Mouse (Mus musculus) spleen, postnatal 10 days (tissue): ENCODE data around the gene Bag6.
A peak's percentile ranks its signal among the peaks of the same experiment; 100 is the strongest.

Source experiments
- DNase-seq, 2 experiments: peaks; one replicate each; pipeline ENCODE4 v3.0.0; 2021 to 2022; ENCODE audit warnings: low spot score in 2 of 2

Bag6 gene

DNA sequence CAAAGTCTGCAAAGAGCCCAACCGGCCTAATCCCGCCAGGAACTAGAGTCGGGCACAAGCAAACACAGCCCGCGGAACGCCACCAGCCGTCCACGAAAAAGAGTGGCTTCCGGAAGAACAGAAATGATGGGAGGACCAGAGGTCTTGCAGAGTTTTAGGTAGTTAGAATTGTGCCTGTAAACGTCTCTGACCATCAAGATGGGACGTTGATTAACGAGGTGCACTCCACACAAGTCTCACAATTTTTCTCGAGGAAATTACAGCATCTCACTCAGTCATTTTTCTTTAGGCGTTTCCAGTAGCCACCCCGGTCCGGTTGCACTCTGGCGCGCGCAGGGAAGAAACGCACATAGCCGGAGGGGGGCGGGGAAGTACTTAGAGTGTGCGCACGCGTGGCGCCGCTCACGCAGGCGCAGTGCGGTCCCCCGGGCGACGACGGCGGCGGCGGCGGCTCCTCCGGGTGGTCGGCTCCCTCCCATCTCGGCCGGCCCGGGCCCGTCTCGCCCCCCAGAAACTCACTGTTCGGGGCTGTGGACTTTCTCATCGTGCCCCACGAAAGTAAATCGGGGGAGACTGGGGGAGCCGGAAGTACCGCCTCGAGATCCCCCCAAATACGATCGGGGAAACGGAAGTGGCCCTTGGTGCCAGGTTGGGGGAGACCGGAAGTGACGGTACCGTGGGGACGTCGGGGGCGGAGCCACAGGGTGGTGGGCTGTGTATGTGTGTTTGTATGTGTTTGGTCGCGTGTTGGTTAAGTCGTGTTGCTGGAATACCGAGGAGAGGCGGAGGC is at the start of gene Bag6:
Gene Bag6 (plus strand): TSS at position 378 of the 790 bp plus-strand sequence.
- DNase-seq = peak; percentile 95 to 96

DNA sequence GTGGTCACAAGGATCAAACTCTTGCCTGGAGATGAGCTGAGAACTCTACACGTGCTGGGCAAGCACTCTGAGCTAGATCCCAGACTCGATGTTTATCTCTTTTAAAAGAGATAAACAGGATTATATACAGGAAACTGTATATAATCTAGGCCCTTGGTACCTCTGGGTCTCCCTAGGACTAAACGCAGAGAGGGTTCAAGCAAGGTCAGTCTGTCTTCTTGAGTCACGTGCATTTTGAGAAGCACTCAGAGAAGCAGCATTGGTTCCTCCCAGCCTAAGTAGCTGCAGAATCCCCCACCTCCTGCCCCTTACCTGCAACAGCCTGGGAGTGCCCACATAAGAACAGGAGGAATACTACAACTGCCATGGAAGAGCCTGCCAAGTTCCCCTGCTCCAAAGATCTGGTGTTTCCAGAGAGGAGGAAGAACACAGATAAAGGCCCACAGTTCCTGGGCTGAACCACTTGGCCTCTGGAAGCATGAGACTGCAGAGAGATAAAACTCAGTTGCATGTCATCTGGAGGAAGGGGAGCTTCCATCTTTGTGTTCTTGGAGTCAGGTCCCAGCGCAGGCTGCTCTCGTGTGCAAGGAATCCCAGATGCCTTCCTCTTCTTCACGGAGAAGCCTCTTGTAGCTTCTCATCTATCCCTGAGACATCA is 49.6 kb upstream of the Bag6 start, which contains the start of gene Ly6g6f:
Gene Ly6g6f (minus strand): TSS at position 403 of the 658 bp plus-strand sequence.
- no peak for DNase-seq

DNA sequence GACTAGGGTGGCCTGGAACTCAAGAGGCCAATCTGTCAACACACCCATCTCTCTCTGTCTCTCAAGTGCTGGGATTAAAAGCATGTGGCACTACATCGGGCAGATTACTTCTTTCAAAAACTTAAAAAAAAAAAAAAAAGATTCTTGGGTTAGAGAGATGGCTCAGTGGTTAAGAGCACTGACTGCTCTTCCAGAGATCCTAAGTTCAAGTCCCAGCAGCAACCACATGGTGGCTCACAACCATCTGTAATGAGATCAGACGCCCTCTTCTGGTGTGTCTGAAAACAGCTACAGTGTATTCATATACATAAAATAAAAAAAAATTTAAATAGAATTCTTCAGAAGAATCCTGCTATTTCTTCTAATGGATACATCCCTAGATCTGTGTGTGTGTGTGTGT is 46.8 kb upstream of the Bag6 start:
- DNase-seq = no peak

DNA sequence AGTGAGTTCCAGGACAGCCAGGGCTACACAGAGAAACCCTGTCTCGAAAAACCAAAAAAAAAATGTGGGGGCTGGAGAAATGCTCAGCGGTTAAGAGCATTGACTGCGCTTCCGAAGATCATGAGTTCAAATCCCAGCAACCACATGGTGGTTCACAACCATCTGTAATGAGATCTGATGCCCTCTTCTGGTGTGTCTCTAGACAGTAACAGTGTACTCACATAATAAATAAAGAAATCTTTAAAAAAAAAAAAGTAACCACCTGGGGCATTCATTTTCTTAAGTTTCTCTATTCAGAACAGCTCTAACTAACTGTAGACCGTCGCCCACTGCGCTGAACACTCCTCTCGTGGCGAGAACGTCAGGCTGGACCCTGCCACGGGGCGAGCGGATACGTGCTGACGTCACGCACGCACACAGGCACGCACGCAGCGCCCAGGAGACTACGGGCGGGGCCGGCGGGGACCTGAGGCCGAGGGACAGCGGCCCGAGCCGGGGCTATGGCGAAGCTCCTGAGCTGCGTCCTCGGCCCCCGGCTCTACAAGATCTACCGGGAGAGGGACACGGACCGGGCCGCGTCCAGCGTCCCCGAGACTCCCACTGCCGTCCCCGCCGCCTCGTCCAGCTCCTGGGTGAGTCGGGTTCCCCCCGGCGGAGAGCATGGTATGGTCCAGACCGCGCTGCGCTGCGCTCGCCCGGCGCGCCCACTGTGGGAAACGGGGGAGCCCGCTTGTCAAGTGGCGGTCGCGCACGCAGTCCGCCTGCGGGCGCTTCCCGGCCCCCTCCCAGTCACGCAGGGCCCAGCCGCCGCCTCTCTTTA is 45.9 kb upstream of the Bag6 start, which contains the start of gene Abhd16a:
Gene Abhd16a (plus strand): TSS at position 439 of the 820 bp plus-strand sequence.
- DNase-seq = peak; percentile 95 to 98

DNA sequence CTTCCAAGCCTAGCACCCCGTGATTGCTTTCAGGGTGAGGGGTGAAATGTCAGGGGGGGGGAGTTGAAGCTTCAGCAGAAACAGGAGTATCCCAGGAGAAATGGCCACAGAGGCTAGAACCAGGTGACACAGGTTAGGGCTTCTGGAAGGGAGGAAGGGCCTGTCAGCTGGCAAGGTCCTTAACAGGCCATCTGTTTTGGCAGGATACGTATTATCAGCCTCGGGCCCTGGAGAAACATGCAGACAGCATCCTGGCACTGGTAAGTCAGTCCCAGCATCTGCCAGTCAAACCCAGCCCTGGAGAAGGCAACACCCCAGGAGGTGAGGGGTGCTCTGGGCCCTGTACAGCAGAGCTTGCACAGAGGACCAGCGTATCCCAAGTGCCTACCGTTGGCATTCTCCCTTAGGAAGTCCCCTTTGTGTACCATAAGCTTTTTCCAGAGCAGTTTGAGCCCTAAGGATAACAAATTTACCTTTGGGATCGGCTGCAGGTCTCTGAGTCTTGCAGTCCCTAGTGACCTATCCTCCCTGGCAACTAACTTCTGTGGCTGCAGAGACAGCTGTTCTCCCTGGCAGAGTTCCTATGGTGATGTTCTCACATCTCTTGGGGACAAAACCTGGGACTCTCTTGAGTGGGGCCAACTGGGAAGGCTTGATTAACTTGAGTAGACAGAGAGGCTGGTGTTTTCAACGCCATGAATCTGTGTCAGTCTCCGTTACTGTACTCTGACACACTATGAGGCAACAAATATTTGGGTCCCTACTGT is 44.6 kb upstream of the Bag6 start:
- DNase-seq = peak; percentile 56 to 72

DNA sequence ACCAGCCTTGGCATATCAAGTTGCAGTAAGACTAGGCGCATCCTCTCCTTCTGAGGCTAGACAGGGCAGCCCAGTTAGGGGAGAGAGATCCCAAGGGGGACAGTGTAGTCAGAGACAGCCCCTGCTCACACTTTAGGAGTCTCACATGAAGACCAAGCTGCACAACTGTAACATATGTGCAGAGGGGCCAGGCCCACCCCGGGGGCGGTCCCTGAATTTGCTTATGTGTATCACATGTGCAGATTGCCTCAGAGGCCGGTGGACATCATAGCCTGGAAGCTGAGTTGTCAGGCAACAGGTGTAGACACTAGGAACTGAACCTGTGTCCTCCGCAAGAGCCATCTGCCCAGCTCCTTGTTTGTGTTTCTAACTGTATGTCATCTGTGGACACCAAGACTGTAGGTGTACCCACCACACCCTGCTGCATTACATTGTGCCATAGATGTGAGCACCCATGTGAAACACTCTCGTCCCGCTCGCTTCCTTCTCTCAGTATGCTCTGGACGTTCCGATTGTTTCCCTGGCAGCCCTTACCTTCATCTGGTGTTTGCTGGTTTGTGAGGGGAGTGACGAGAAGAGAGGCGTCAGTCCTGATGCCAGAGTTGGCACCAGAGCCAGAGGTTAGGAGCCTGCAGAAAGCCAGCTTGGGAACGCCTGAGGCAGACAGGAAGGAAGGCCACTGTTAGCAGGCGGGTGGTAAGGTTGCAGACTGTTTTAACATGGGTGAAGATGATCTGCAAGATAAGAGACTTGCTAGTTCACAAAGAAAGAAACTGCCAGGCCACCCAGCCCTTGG is 42.4 kb upstream of the Bag6 start:
- no peak for DNase-seq

DNA sequence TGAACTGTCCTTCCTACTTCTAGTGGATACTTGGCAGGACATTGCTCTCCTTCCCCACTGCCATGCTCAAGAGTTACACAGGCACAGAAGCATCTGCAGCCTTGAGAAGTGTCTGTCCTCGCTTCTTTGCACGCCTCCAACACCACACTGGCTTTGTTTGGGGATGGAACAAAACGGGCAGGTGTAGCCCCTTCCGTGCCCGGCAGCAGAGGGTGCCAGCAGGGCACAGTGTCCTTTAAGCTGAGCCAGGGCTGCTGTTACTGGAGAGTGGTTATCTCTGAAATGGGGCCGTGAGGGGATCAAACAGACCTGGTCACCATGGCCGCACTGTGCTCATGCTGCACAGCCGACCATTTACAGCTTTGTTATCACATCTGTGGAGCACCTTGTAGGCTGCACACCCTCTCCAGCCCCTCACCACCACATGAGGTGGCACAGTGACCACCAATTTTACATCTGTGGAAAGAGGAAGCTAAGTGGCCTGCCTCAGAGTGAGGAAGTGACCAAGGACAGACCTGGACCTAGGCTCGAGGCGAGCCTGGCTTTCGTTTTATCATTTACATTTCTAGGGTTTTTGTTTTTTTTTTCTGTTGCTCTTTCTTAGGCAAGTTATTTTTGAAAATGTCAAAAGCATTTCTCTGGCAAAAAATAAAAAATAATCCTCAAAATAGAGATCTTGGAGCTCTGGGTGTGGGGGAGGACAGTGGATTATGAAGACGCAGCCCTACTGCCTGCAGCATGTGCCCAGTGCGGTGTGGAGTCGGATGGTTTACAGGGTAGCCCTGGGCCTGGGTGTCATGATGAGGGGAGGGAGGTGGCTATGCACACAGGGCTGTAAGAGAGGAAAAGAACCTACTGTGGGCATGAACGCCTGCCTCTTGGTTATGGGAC is 40.3 kb upstream of the Bag6 start:
- no peak for DNase-seq

DNA sequence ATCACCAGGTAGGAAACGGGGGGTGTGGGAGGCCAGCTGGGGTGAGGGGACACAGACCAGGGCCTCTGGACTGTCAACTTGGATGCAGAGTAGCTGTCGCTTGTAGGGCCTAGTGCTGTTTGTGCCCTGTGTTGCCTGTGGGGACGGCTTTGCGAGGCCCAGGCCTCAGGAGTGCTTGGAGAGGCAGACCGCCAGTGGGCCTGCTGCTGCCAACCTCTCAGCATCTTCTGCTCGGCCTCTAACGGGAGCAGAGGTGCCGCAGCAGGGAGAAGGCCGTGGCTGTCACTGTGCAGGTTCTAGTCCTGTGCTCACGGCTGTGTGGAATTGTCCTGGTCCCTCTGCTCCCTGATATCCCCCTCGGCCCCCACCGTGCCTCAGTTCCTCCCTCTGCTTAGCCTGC is 38.4 kb upstream of the Bag6 start:
- no peak for DNase-seq

DNA sequence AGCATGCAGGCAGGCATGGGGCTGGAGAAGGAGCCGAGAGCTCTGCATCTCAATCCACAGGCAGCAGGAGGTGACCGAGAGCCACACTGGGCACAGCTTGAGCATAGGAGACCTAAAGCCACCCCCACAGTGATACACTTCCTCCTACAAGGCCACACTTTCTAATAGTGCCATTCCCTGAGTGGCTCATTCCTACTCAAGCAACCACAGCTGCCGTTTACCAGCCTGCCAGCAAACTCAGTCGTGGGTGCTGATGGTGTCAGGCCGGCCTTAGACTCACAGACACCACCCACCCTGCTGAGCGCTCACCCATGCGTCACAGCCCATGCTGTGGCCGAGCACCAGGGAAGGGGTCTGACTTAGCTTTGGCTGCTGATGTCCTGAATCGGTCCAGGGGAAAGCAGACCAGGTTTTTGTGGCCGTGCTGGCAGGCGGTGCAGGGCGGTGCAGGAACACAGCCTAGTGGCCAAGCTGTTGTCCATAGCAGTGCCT is 37.8 kb upstream of the Bag6 start:
- DNase-seq = peak in 1 of 2 experiments; percentile 72

DNA sequence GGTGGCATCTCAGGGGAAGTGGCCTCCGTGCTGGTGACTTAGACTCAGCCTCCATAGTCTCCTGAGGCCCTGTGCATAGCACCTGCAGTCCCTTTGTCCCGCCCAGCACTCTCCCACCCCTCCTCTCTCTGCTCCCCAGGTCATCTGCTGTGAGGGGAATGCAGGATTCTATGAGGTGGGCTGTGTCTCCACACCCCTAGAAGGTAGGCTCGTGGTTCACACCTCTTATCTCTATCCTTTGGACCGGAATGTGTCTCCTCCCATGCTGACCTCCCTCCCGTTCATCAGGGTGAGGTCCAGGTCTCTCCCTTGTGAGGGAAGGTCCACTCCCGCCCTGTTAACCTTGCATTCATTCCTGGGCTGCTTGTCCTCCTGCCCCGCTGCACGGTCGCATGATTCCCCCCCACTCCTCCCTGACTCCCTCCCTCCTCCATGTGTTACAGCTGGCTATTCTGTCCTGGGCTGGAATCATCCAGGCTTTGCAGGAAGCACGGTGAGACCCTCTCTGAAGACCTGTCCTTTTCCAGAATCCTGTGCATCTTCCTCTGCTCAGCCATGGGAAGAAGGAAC is 34.7 kb upstream of the Bag6 start:
- no peak for DNase-seq

DNA sequence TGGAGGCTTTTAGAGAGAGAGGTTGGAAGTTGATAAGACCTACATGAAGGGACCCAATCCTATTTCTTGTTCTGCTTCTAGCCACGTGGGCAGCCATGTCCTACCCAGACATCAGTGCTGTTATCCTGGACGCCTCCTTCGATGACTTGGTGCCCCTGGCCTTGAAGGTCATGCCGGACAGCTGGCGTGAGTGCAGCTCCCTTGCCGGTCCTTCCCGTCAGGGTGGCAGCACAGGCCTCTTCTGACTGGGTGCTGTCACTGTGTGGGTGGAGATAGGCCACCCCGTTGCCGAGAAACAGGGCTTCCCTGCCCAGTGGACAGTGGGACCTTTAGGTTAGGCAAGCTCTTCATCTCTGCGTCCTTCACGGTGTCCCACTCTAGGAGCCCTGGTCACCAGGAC is 33.8 kb upstream of the Bag6 start:
- no peak for DNase-seq

DNA sequence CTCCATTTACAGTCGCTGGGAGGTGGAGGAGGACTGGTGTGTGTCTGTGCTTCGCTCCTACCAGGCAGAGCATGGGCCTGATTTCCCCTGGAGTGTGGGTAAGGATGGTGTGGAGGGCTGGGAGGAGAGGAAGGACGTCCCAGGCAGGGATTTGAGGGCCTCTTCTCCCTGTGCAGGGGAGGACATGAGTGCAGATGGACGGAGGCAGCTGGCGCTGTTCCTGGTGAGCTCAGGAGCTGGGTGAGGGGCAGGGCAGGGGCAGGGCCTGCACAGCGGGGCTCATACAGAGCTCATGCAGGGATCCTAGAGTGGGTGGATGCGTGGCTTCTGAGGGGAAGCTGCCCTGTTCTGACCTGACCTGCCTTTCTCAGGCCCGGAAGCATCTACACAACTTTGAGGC is 32.7 kb upstream of the Bag6 start:
- no peak for DNase-seq

DNA sequence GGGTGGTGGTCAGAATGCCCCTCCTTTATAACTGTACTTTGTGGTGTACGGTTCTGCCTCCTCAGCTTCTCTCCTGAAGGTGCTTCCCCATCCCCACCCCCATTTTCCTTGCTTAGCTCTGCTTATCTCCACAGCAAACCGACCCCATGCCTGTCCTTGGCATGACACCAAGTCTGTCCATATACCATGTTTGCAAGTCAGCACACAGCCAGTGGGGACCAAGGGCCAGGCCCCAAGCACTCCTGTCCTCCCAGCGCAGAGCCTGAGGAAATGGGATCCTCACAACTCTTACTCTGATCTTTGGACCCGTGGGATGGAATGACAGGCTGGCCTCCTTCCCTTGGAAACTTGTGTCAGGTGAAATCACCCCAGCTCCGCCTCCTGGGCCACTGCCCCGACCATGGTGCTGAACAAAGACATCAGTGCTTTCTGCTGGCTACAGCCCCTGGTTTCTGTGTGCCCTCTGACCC is 31.7 kb upstream of the Bag6 start:
- DNase-seq = peak; percentile 50 to 52

DNA sequence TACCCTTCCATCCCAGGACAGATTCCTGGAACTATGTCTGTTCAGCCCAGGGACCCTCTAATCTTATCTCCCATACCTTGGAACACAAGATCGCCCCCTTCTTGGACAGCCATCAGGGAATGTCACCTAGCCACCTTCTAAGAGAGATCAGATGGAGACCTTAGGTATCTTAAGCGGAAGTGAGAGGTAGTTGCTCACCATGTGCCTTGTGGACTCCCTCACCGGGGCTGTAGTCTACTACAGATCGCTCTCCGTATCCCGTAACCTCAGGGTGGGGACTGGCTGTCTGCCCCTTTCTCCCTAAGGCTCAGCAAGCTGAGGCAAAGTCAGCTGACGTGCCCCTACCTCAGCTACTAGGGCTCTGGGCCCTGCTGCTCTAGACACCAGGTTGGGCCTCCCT is 30.9 kb upstream of the Bag6 start:
- DNase-seq = peak in 1 of 2 experiments; percentile 45

DNA sequence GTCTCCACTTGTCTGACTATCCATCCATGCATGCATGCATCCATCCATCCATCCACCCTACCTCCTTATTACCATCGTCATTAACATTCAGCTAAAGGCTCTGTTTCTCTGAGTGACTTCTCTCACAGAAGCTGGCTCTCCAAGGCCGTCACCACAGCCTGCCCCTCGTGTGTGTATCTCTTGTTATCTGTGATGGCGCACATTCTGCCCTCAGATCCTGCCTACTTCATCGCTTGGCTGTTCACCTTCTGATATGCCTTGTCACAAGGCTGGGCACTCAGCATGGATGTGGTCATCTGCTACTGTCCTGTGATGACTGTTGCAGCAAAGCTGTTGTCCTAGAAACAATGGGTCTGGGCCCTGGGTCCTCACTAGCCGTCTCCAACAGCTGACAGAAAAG is 30.2 kb upstream of the Bag6 start:
- DNase-seq = peak; percentile 36 to 57

DNA sequence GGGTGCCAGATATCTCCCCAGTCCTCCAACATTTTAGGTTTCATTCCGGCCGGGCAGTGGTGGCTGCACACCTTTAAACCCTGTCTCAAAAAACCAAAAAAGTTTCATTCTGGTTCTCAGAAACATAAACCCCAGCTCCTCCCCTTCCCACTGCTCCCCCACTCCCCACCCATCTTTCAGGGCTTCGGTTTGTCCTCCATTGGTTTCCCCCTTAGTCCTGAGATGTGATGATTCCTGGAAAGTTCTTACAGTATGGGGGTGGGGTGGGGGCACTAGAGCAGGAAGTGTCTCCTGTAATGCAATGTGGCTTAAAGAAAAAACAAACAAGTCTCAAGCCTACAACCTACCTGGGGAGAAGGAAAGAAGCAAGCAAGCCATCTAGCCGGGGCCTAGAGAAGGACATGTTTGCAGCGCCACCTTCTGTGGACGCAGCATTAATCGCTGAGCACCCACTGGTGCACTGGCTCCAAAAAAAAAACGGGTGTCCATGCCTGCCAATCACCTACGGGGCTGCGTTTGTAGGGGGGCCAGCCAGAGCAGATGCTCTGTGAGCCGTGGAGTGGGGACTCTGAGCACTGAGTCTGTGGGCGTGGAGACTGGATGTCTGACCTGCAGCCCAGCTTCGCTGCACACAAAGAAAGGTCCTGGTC is 29.1 kb upstream of the Bag6 start:
- DNase-seq = peak; percentile 26 to 66

DNA sequence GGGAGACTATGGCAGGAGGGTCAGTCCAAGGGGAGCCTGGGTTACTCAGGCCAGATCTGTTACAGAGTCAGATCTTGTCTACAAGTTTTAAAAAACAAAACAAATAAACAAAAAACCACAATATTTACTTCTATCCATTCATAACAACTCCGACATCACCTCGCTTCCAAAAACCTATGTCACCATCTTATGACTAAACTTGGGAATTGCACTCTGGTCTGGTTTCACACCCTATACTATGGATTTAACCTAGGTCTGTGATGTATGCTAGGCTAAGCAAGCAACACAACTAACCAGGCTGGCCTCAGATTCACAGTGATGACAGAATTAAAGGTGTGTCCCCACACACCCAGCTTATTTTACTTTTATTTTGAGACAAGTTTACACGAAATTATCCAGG is 28.5 kb upstream of the Bag6 start:
- DNase-seq = no peak

DNA sequence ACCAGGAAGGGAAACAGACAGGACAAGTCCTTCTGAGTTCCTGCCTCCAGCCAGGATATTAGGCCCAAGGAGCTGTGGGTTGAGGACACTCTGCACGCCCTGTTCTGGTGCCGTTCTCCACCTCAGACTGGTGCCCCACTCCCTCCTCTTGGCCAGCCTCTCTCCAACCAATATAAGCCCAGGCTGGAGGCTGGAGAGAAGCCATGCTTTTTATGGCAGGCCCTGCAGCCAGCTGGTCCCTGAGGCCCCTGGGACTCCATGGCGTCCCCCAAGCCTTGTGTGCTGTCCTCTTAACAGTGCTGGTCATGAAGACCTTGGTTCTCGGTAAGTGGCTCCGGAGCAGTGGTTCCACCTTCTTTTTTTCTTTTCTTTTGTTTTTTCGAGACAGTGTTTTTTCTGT is 26.9 kb upstream of the Bag6 start, which contains the start of gene Ly6g5c:
Gene Ly6g5c (plus strand): TSS at position 183 of the 400 bp plus-strand sequence.
- DNase-seq = no peak
